Mouse (Mus musculus) heart, postnatal 25 days (tissue): Measurements from ENCODE around the gene Lypd3. TPM values are rescaled to one million over a fixed set of nuclear protein-coding genes. Genes with fewer than 3 reads are reported as not detected.

ENCODE experiments used
- DNase-seq: peaks from one replicate; pipeline ENCODE4 v3.0.0; 2022; ENCODE audit warnings: low spot score
- intact Hi-C: fragments of 180-260 bp; cut with DNase I; formaldehyde crosslinking; loops from one replicate; pipeline ENCODE4 v1.15.1; 2025
- total RNA-seq, 2 experiments: library from RNA; stranded (reverse); gene quantifications; 2 replicates each; pipeline ENCODE4 v1.2.3; 2021

The Lypd3 gene
- not detected for total RNA-seq

DNA sequence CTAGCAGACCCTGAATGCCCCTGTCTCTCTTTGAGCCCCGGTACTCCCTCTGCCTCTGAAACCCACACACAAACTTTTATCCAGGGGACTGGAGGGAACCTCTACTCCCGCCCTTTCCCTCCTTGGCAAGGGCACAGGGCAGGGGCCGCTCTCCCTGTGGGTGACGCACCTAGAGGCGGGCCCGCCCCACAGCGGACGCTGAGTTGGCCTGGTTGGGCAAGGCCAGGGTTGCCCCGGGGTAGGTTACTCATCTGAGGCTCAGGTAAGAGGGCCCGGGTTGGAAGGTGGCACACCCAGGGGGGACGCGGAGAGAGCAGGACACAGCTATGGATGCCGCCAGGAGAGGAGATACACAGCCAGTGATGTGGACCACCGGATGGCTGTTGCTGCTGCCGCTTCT is at the start of gene Lypd3:
TSS of gene Lypd3 (plus strand) at position 287 of the 400 bp plus-strand sequence.
- DNase-seq = no peak
- intact Hi-C loops = no loop called here

DNA sequence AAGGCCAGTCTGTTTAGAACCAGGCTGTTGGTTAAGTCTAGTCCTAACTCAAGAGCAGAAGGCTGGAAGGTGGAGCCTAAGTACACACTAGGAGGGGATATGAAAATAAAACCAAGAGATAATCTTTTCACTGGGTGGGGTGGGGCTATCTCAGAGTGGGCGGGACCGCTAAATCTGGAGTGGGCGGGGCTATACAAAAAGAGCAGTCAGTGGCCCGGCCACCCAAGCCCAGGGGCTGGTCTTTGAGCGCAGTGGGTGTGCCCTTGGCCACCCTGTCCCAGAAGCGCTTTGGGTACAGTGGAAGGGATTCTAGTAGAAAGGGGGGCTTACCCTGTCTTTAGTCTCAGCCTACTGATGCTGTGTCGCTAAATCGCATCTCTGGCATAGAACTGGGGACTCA is 49.5 kb upstream of the Lypd3 start:
- DNase-seq = no peak
- intact Hi-C loops = no loop called here

- intact Hi-C loops = no loop called here
- DNase-seq = peak; percentile 35
These were observed 48.8 kb upstream of the Lypd3 start, which contains the start of the genes Ethe1 and Zfp575 for GRCm38 (mm10) chr7:24587330-24588105. Gene Ethe1 (plus strand): TSS chr7:24587543. Gene Zfp575 (minus strand): TSS chr7:24587641.

DNA sequence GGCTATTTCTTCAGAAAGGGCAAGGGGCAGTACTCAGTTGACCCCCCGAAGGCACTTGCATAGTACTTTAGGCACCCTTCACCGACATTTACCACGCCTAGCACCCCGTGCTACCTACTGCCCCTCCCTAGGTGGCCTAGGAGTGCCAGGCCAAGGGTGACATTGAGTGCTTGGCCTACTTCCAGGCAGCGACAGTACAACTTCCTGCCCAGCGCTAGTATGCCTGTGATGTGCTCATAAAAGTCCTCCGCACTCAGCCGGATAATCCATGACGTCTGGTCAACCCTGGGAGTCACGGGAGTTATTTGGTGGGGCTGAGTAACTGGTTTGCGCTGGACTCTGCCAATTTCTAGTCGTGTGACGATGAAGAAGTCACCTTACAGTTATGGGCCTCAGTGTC is 48.0 kb upstream of the Lypd3 start:
- no peak for DNase-seq
- intact Hi-C loops = no loop called here

DNA sequence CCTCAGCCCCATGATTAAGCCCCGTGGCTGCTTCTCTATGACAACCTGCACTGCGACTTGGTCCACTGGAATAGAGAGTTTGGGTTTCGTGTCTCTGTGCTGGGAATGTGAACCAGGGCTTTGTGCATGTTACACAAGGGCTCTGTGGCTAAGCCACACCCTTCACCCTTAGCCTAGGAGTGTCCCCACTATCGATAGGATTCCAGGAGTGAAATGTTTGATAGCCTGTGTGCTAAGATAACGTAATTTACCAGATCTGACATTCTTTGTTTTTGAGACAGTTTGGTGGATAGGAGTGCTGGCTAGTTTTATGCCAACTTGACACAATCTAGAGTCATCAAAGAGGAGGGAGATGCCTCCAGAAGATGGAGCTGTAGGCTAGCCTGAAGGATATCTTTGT is 44.6 kb upstream of the Lypd3 start:
- no peak for DNase-seq
- intact Hi-C loops = no loop called here

DNA sequence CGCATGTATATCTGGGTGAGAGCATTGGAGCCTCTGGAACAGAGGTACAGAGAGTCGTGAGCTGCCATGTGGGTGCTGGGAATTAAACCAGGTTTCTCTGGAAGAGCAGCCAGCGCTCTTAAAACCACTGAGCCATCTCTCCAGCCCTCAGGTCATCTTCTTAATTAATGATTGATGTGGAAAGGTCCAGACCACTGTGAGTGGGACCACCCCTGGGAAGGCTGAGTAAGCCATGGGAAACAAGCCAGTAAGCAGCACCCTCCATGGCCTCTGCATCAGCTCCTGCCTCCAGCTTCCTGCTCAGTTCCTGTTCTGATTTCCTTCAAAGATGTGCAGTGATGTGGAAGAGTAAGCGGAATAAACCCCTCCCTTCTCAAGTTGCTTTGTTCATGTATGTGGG is 44.2 kb upstream of the Lypd3 start:
- DNase-seq = no peak
- intact Hi-C loops = no loop called here

GRCm38 (mm10) chr7:24592781-24593180 is 43.6 kb upstream of the Lypd3 start:
- DNase-seq = no peak
- intact Hi-C loops = no loop called here

DNA sequence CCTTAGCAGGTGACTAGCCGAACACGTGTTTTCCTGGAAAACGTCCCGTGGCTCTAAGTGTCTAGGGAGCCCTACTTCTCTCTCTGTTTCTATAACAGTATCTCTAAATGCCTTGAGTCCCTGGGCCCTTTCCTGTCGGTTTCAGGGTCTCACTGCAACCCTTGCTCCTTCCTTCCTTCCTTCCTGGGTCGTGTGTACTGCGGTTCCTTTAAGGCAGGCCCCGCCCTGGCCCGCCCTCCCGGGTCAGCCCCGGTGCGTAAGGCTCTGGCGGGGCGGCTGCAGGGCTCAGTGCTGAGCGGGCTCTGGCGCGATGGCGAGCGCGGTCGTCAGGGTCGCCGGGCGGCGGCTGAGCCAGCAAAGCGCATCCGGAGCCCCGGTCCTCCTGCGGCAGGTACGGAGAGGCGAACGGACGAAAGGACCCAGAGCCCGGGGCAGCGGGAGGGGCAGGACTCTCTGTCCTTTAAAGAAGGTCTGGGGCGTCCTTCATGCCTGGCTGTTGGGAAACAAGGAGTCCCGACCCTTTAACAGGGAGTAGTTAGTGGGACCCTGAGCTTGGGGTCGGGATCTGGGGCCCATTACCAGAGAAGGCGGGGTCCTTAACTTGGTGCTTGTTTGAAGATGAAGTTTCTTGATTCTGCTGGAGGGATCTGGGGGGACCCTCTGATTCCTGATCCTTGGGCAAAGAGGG is 42.6 kb upstream of the Lypd3 start:
- intact Hi-C loops = no loop called here
- peak; percentile 49 for DNase-seq

GRCm38 (mm10) chr7:24594309-24594803 is 42.0 kb upstream of the Lypd3 start:
- intact Hi-C loops = no loop called here
- no peak for DNase-seq

- intact Hi-C loops = no loop called here
- DNase-seq = no peak
These were observed 40.9 kb upstream of the Lypd3 start for GRCm38 (mm10) chr7:24595464-24595863.

DNA sequence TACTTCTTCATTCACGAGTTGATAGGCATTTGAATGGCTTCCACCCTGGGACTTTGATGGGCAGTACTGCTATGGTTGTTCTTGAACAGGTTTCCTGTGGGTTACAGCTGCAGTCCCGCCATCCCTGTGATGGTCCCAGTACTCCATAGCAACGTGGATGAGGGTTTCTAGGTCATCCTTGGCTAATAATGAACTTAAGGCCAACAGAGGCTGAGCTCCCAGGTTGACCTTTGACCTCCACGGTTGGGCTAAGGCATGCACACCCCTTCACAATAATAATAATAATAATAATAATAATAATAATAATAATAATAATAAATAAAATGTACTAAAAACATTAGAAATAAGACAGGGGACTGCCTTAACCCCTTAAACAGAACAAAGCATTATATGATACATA is 38.2 kb upstream of the Lypd3 start:
- no peak for DNase-seq
- intact Hi-C loops = no loop called here

- no peak for DNase-seq
- intact Hi-C loops = loop anchor here (2.0 kb wide), 1 partner anchor 53 kb away; no protein-coding TSS in a partner anchor
These were observed 36.9 kb upstream of the Lypd3 start for GRCm38 (mm10) chr7:24599211-24600067.

DNA sequence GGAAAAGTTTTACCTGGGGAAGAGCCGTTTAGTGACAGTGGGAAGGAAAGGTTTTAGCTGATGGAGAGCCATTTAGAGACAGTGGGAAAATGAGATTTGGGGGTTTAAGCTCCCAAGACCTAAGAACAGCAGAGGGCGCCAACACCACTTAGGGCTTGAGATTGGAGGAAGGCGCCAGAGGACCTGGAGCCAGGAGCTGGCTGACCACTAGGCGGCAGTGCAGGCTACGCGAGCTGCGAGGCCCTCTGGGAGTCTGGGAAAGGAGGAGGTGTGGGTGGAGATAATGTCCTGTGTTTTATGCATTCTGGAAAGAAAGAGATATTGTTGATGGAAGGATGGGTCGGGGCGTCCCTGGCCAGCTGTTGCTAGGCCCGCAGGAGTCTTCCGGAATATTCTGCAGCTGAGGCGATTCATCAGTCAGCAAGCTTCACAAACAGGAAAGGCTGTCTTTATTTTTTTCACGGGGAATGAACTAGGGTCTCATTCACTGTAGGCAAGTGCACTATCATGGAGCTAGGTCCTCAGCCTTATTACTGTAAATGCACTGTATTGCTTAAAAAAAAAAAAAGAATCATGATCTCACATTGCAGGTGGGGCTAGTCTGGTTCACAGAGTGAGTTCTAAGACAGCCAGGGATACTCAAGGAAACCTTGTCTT is 35.3 kb upstream of the Lypd3 start:
- intact Hi-C loops = loop anchor here (2.0 kb wide), 1 partner anchor 52 kb away; no protein-coding TSS in a partner anchor
- peak; percentile 80 for DNase-seq

GRCm38 (mm10) chr7:24605561-24605960 is 30.8 kb upstream of the Lypd3 start:
- no peak for DNase-seq
- intact Hi-C loops = no loop called here

GRCm38 (mm10) chr7:24606046-24606445 is 30.3 kb upstream of the Lypd3 start:
- no peak for DNase-seq
- intact Hi-C loops = no loop called here

GRCm38 (mm10) chr7:24608017-24608416 is 28.3 kb upstream of the Lypd3 start:
- intact Hi-C loops = no loop called here
- DNase-seq = no peak

- intact Hi-C loops = no loop called here
- DNase-seq = no peak
These were observed 27.8 kb upstream of the Lypd3 start for GRCm38 (mm10) chr7:24608561-24608960.

- no peak for DNase-seq
- intact Hi-C loops = no loop called here
These were observed 26.0 kb upstream of the Lypd3 start, which contains the start of gene Phldb3 for GRCm38 (mm10) chr7:24610144-24610878. Gene Phldb3 (plus strand): TSS chr7:24610763.
